Mouse (Mus musculus) liver, adult 2 months (tissue): Measurements from ENCODE around the gene Rpl9.

Source experiments
- CTCF ChIP-seq: fragments of 200-500 bp; IDR thresholded peaks from 2 replicates; pipeline ENCODE4 v1.5.1; 2011; ENCODE audit warnings: low read depth, low read length, control low read depth
- POLR2A ChIP-seq: fragments of 200-500 bp; IDR thresholded peaks from 2 replicates; pipeline ENCODE4 v1.6.1; 2011; ENCODE audit warnings: low read length, control low read depth; ENCODE audit not compliant: insufficient read depth; ENCODE audit errors: extremely low read depth

DNA sequence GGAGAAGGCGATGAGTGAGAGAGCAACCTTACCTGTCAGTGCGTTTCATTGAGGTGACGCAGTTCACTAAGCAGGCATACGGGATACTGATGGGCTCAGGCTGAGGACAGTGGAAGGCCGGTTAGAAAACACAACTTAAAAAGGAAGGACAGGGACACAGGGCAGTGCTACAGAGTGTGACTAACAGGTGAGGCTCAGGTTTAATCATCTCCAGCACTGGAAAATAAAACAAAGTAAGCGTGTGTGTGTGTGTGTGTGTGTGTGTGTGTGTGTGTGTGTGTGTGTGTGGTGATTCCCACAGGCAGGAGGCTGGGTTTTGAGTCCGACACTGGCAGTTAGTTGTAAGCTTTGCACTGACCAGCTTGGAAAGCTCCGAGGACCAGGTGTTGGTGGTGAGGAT, 31.6 kb upstream of the Rpl9 start:
- TF ChIP-seq POLR2A (no peak), CTCF (no peak)
